Mouse (Mus musculus) testis, adult 2 months (tissue): Measurements from ENCODE around the gene Slc12a9.

ENCODE experiments used
- CTCF ChIP-seq: fragments of 200-500 bp; IDR thresholded peaks from 2 replicates; pipeline ENCODE4 v1.5.1; 2012; ENCODE audit warnings: low read depth, mild to moderate bottlenecking, inconsistent platforms, low read length, moderate library complexity; ENCODE audit not compliant: control insufficient read depth, insufficient read depth, insufficient replicate concordance
- POLR2A ChIP-seq: fragments of 200-500 bp; IDR thresholded peaks from 2 replicates; pipeline ENCODE4 v1.6.1; 2012; ENCODE audit warnings: low read depth, mild to moderate bottlenecking, inconsistent platforms, low read length, moderate library complexity; ENCODE audit not compliant: control insufficient read depth

DNA sequence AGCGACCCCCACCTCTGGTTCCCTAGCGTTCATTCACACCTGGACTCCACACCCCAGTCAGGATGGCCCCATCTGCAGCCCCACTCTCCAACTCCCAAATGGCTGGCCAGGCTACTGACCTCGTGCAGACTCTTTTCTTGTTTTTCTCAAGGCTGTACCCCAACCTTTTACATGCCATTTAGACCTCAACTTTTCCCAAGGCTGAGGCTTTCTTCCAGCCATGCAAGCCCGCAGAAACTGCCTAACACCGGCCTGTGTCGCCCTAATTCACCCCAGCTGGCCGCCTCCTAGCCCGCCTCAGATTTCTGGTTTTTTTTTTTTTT is 17.6 kb upstream of the Slc12a9 start:
- TF ChIP-seq CTCF (no peak), POLR2A (no peak)
